Mouse (Mus musculus) embryo, embryonic 10.5 days (tissue): ENCODE data around the gene Gm3448.
"Not testable (repeated sequence)": the region's sequence is repeated elsewhere in the genome, so short reads cannot be mapped to it uniquely, and the experiment has no call there.

ENCODE experiments used
- DNase-seq: peaks from one replicate; pipeline ENCODE4 v3.0.0-alpha.2; 2015; ENCODE audit warnings: low spot score

The Gm3448 gene

DNA sequence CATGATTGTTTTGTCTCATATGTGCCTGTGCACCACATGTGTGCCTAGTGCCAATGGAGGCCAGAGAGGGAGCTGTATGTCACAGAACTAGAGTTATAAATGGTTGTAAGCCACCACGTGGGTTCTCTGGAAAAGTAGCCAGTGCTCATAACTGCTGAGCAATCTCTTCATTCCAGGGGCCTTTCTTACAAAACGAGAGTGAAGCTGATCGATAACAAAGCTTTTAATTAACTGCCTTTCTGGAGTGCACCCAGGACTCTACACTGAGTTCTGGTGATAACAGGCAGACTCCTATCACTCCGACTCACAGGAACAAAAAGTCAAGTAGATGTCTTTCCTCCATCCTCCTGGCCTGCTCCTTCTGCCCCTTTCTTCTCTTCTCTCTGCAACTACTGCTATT, 9.9 kb downstream of the Gm3448 start:
- not testable (repeated sequence) for DNase-seq

GRCm38 (mm10) chr17:15025513-15025912, 15.8 kb downstream of the Gm3448 start:
- DNase-seq: not testable (repeated sequence)

DNA sequence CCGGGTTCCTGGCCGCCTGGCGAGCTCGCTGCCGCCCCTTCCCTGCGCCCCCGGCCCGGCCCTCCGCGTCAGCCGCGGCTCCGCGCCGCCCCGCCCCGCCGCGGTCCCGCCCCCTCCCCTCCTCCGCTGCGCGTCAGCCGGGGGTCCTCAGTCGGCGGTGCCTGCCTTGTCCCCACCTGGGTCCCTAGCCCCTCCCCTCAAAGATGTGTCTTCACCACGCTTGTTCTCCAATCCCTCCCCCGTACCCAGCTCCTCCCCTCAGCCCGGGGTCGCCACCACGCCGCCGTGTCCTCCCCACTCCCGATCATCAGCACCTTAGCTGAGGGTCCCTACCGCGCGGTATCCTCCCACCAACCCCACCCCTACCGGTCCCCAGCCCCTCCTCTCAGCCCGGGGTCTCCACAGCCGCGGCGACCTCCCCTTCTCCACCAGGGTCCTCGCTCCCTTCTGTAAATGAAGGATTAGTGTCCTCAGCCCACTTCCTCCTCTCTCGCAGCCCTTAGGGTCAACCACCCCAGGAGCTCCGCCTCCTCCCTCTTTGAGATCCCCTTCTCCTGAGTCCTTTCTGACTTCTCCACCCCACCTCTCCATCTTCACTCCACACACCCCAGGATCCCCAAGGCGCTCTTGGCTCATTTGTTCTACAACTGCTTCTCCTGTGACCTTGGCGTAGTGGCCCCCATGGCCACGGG, 16.7 kb downstream of the Gm3448 start:
- DNase-seq: not testable (repeated sequence)

DNA sequence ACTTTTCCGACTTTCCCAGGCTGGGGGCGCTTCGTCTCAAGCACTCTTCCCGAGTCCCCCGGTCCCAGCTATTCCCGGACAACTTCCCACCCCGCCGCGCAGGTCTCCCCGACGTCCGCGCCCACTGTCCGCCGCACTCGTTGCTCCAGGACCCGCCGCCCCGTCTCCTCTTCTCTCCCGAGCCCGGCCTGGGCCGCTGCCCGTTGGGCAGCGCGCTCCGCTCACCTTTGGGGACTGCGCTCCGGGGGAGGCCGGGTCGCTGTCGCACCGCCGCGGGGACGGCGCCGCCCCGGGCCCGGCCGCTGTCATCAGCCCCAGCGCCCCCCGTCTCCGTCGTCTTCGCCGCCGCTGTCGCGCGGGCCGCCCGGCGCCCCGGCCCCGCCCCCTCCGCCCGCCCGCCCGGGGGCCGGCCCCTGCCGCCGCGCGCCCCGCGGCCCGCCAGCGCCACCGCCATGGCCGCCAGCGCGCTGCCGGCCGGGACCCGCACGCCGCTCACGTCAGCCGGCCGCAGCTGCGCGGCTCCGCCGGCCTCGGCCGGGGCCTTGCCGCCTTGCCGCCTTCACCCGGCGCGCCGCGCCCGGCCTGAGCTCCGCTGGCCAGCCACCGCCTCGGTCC, 17.4 kb downstream of the Gm3448 start:
- not testable (repeated sequence) for DNase-seq

- DNase-seq: not testable (repeated sequence)
Observed at GRCm38 (mm10) chr17:15021503-15022220, 19.7 kb downstream of the Gm3448 start.

GRCm38 (mm10) chr17:15009706-15010413, 31.5 kb downstream of the Gm3448 start, which contains the start of gene Gm3435:
Gm3435 (plus strand) TSS chr17:15010176.
- not testable (repeated sequence) for DNase-seq

GRCm38 (mm10) chr17:15009088-15009487, 32.2 kb downstream of the Gm3448 start:
- not testable (repeated sequence) for DNase-seq

DNA sequence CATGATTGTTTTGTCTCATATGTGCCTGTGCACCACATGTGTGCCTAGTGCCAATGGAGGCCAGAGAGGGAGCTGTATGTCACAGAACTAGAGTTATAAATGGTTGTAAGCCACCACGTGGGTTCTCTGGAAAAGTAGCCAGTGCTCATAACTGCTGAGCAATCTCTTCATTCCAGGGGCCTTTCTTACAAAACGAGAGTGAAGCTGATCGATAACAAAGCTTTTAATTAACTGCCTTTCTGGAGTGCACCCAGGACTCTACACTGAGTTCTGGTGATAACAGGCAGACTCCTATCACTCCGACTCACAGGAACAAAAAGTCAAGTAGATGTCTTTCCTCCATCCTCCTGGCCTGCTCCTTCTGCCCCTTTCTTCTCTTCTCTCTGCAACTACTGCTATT, 41.3 kb downstream of the Gm3448 start:
- not testable (repeated sequence) for DNase-seq

- DNase-seq: not testable (repeated sequence)
Observed at GRCm38 (mm10) chr17:14994140-14994539, 47.2 kb downstream of the Gm3448 start.

GRCm38 (mm10) chr17:14993139-14993832, 48.1 kb downstream of the Gm3448 start:
- DNase-seq: not testable (repeated sequence)

GRCm38 (mm10) chr17:14992522-14993138, 48.7 kb downstream of the Gm3448 start:
- not testable (repeated sequence) for DNase-seq

- not testable (repeated sequence) for DNase-seq
Observed at GRCm38 (mm10) chr17:14990116-14990702, 51.1 kb downstream of the Gm3448 start.

- DNase-seq: not testable (repeated sequence)
Observed at GRCm38 (mm10) chr17:14978362-14979038, 62.8 kb downstream of the Gm3448 start, which contains the start of the genes 9030025P20Rik and Gm3417. 9030025P20Rik (plus strand) TSS chr17:14978468. Gm3417 (minus strand) TSS chr17:14978790.

GRCm38 (mm10) chr17:14977718-14978361, 63.5 kb downstream of the Gm3448 start:
- DNase-seq: not testable (repeated sequence)

GRCm38 (mm10) chr17:14968373-14968913, 72.9 kb downstream of the Gm3448 start:
- not testable (repeated sequence) for DNase-seq

GRCm38 (mm10) chr17:14961557-14962154, 79.7 kb downstream of the Gm3448 start:
- not testable (repeated sequence) for DNase-seq

GRCm38 (mm10) chr17:14960951-14961556, 80.3 kb downstream of the Gm3448 start, which contains the start of gene Phf10:
Phf10 (minus strand) TSS chr17:14961273.
- DNase-seq: peak; percentile 28

DNA sequence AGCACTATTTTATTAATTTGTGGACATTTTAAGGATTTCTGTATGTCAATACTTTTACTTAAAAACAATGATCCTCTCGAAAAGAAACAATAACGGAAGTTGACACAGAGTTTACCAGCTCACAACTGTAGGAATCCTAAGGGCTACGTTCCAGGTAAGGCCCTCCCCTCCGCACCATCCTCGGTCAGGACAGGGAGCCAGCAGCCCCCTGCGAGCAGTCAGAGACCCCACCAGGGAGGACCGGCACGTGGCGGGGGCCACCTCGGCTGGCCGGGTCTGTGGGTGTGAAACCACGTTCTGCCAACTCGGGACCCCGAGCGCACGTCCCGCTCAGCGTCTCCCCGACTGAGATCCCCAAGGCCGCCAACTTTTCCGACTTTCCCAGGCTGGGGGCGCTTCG, 80.8 kb downstream of the Gm3448 start:
- DNase-seq: peak; percentile 26
